Mouse (Mus musculus) CD4-positive, CD25-positive, alpha-beta regulatory T cell (primary cell): ENCODE results near the gene Krt84. TPM values are rescaled to one million over a fixed set of nuclear protein-coding genes. Genes with fewer than 3 reads are reported as not detected.

Experiments used
- polyA plus RNA-seq: library from polyadenylated mRNA; unstranded; fragments of 100-300 nt; shearing (Covaris generic); gene quantifications from one replicate; pipeline ENCODE4 v1.2.1, GENCODE M21; 2017

Krt84 gene
- 0.14 TPM for polyA plus RNA-seq

GRCm38 (mm10) chr15:101532720-101533119 lies at the start of gene Krt84:
Gene Krt84, minus strand, starts transcription at chr15:101532820.

GRCm38 (mm10) chr15:101573796-101574345 lies 41.3 kb upstream of the Krt84 start, which contains the start of gene Krt75:
Gene Krt75, minus strand, starts transcription at chr15:101573904.

GRCm38 (mm10) chr15:101562850-101563249 lies 30.2 kb upstream of the Krt84 start, which contains the start of gene Krt90:
Gene Krt90, minus strand, starts transcription at chr15:101562950.

GRCm38 (mm10) chr15:101550567-101550966 lies 17.9 kb upstream of the Krt84 start, which contains the start of gene Krt82:
Gene Krt82, minus strand, starts transcription at chr15:101550667.

GRCm38 (mm10) chr15:101517161-101517560 lies 15.5 kb downstream of the Krt84 start, which contains the start of gene Gm49425:
Gene Gm49425, minus strand, starts transcription at chr15:101517261.

GRCm38 (mm10) chr15:101491431-101491830 lies 41.2 kb downstream of the Krt84 start, which contains the start of gene Krt83:
Gene Krt83, minus strand, starts transcription at chr15:101491512.

Other genes starting within 250 kb of the Krt84 start
- 63.0 TPM for gene Atg101, start 248.5 kb downstream of the Krt84 start, polyA plus RNA-seq
- not detected for gene 6030408B16Rik, start 239.6 kb downstream of the Krt84 start, polyA plus RNA-seq
- 0.06 TPM for gene Krt80, start 162.7 kb downstream of the Krt84 start, polyA plus RNA-seq
- gene Krt7, start 121.8 kb downstream of the Krt84 start, polyA plus RNA-seq: 0.07 TPM
- gene Krt87, start 94.0 kb downstream of the Krt84 start, polyA plus RNA-seq: 0.16 TPM
- not detected for gene Krt88, start 85.1 kb downstream of the Krt84 start, polyA plus RNA-seq
- not detected for gene Krt81, start 69.1 kb downstream of the Krt84 start, polyA plus RNA-seq
- gene Krt86, start 59.3 kb downstream of the Krt84 start, polyA plus RNA-seq: not detected
- gene Krt83, start 41.3 kb downstream of the Krt84 start, polyA plus RNA-seq: 2.7 TPM
- gene Gm49425, start 15.6 kb downstream of the Krt84 start, polyA plus RNA-seq: not detected
- gene Krt82, start 17.8 kb upstream of the Krt84 start, polyA plus RNA-seq: not detected
- gene Krt90, start 30.1 kb upstream of the Krt84 start, polyA plus RNA-seq: not detected
- gene Krt75, start 41.1 kb upstream of the Krt84 start, polyA plus RNA-seq: 0.18 TPM
- not detected for gene Gm5414, start 95.4 kb upstream of the Krt84 start, polyA plus RNA-seq
- not detected for gene Gm5478, start 114.6 kb upstream of the Krt84 start, polyA plus RNA-seq
- gene Krt6b, start 147.5 kb upstream of the Krt84 start, polyA plus RNA-seq: not detected
- gene Krt6a, start 161.5 kb upstream of the Krt84 start, polyA plus RNA-seq: not detected
- not detected for gene Krt5, start 180.1 kb upstream of the Krt84 start, polyA plus RNA-seq
- not detected for gene Krt71, start 210.3 kb upstream of the Krt84 start, polyA plus RNA-seq